Mouse (Mus musculus) cerebral cortex, adult 2 months (tissue): Measurements from ENCODE around the gene Evx2.

Experiments
- WGBS: fragments of 180-500 bp; shearing (Covaris S2); methylation state at CpG from one replicate; pipeline ENCODE4 v1.1.7; 2018; 5-methylcytosine and 5-hydroxymethylcytosine counted together

Gene Evx2

GRCm38 (mm10) chr2:74659507-74660005 lies at the start of gene Evx2:
Evx2 (minus strand) TSS chr2:74659557.
- WGBS = 4% methylated on average over 28 of the region's 28 CpGs

GRCm38 (mm10) chr2:74708676-74709075 lies 49.3 kb upstream of the Evx2 start:
- 14% methylated on average over 4 of the region's 4 CpGs for WGBS

GRCm38 (mm10) chr2:74707599-74707998 lies 48.2 kb upstream of the Evx2 start:
- WGBS = 15% methylated on average over 7 of the region's 7 CpGs

- 4% methylated on average over 13 of the region's 13 CpGs for whole genome bisulfite sequencing
Measured at GRCm38 (mm10) chr2:74706393-74706960, 47.1 kb upstream of the Evx2 start.

- WGBS = 1% methylated on average over 68 of the region's 85 CpGs
Measured at GRCm38 (mm10) chr2:74705467-74706089, 46.2 kb upstream of the Evx2 start.

GRCm38 (mm10) chr2:74704999-74705466 lies 45.7 kb upstream of the Evx2 start:
- WGBS = 1% methylated on average over 65 of the region's 66 CpGs

GRCm38 (mm10) chr2:74704393-74704998 lies 45.1 kb upstream of the Evx2 start, which contains the start of gene Hoxd8:
Hoxd8 (plus strand) TSS chr2:74704615.
- 2% methylated on average over 52 of the region's 52 CpGs for WGBS

- WGBS = 5% methylated on average over 26 of the region's 26 CpGs
Measured at GRCm38 (mm10) chr2:74703720-74704392, 44.5 kb upstream of the Evx2 start.

- 7% methylated on average over 10 of the region's 10 CpGs for WGBS
Measured at GRCm38 (mm10) chr2:74703317-74703716, 44.0 kb upstream of the Evx2 start.

- WGBS = 25% methylated on average over 6 of the region's 6 CpGs
Measured at GRCm38 (mm10) chr2:74702820-74703219, 43.5 kb upstream of the Evx2 start.

GRCm38 (mm10) chr2:74701949-74702819 lies 42.8 kb upstream of the Evx2 start:
- WGBS = 11% methylated on average over 17 of the region's 17 CpGs

GRCm38 (mm10) chr2:74700546-74701112 lies 41.3 kb upstream of the Evx2 start:
- WGBS = 5% methylated on average over 22 of the region's 22 CpGs

- WGBS = 5% methylated on average over 23 of the region's 23 CpGs
Measured at GRCm38 (mm10) chr2:74699664-74700545, 40.5 kb upstream of the Evx2 start.

- WGBS = 5% methylated on average over 17 of the region's 17 CpGs
Measured at GRCm38 (mm10) chr2:74699053-74699430, 39.7 kb upstream of the Evx2 start.

- 2% methylated on average over 86 of the region's 86 CpGs for WGBS
Measured at GRCm38 (mm10) chr2:74698201-74699052, 39.1 kb upstream of the Evx2 start.

GRCm38 (mm10) chr2:74697567-74698121 lies 38.3 kb upstream of the Evx2 start, which contains the start of gene Hoxd9:
Hoxd9 (plus strand) TSS chr2:74697727.
- under 1% methylated on average over 43 of the region's 43 CpGs for WGBS

GRCm38 (mm10) chr2:74696442-74697335 lies 37.3 kb upstream of the Evx2 start:
- WGBS = 4% methylated on average over 34 of the region's 34 CpGs
